Mouse (Mus musculus): Measurements from ENCODE around the gene Gramd1b. TPM values are rescaled to one million over a fixed set of nuclear protein-coding genes. Genes with fewer than 3 reads are reported as not detected.

Gramd1b gene
- polyA plus RNA-seq, 1 experiment from 2014 or later, result 2.7 TPM

- H3K27ac ChIP-seq (ENCODE audit: low read depth), result no peak overlapping the region
These were observed 32.6 kb upstream of the Gramd1b start for GRCm38 (mm10) chr9:40563750-40564149.

GRCm38 (mm10) chr9:40559646-40560045 is 28.5 kb upstream of the Gramd1b start:
- Histone ChIP-seq H3K27me3 (ENCODE audit: insufficient read depth, low read length) (no peaks in the 10 kb centered on the region), H3K4me2 (no peak overlapping the region), H3K4me1 (ENCODE audit: insufficient read depth) (no peaks in the 10 kb centered on the region), H3K4me3 (ENCODE audit: low read depth, low read length) (no peak overlapping the region), H3K9me3 (ENCODE audit: low read depth, low read length) (no peaks in the 10 kb centered on the region), H3K27ac (ENCODE audit: low read depth) (no peak overlapping the region), H3K9ac (no peak overlapping the region), H3K36me3 (ENCODE audit: insufficient read depth) (no peaks in the 10 kb centered on the region)
- no peak for TF ChIP-seq CTCF (IDR thresholded peaks at IDR 0.05; ENCODE audit: low read depth)
- no peak for DNase-seq
- 81% methylated on average over 7 of the region's 7 CpGs for WGBS
- no peak for ATAC-seq (ENCODE audit: insufficient read depth)

More at GRCm38 (mm10) chr9:40563750-40564149, 32.6 kb upstream of the Gramd1b start:
- Histone ChIP-seq H3K9me3 (ENCODE audit: low read depth, low read length) (no peaks in the 10 kb centered on the region), H3K36me3 (ENCODE audit: insufficient read depth) (no peaks in the 10 kb centered on the region), H3K27me3 (ENCODE audit: insufficient read depth, low read length) (no peaks in the 10 kb centered on the region), H3K9ac (no peak overlapping the region), H3K4me2 (no peak overlapping the region), H3K4me1 (ENCODE audit: insufficient read depth) (no peaks in the 10 kb centered on the region), H3K4me3 (ENCODE audit: low read depth, low read length) (no peak overlapping the region)
- ATAC-seq (ENCODE audit: insufficient read depth) (no peak), DNase-seq (no peak)
- TF ChIP-seq CTCF (IDR thresholded peaks at IDR 0.05; ENCODE audit: low read depth), result no peak

- H3K4me3 ChIP-seq (ENCODE audit: low read depth, low read length), result no peak overlapping the region
- no peaks in the 10 kb centered on the region for H3K4me1 ChIP-seq (ENCODE audit: insufficient read depth)
- no peaks in the 10 kb centered on the region for H3K9me3 ChIP-seq (ENCODE audit: low read depth, low read length)
- no peak for DNase-seq
- H3K27me3 ChIP-seq (ENCODE audit: insufficient read depth, low read length), result no peaks in the 10 kb centered on the region
- no peaks in the 10 kb centered on the region for H3K36me3 ChIP-seq (ENCODE audit: insufficient read depth)
- no peak for ATAC-seq (ENCODE audit: insufficient read depth)
- H3K27ac ChIP-seq (ENCODE audit: low read depth), result no peak overlapping the region
- H3K9ac ChIP-seq, result no peak overlapping the region
- no peak overlapping the region for H3K4me2 ChIP-seq
- WGBS, result 78% methylated on average over 5 of the region's 5 CpGs
- TF ChIP-seq CTCF (IDR thresholded peaks at IDR 0.05; ENCODE audit: low read depth), result no peak
These were observed 26.6 kb upstream of the Gramd1b start for GRCm38 (mm10) chr9:40557796-40558195.

- ATAC-seq (ENCODE audit: insufficient read depth) (no peak), DNase-seq (no peak)
- no peaks in the 10 kb centered on the region for H3K36me3 ChIP-seq (ENCODE audit: insufficient read depth)
- no peak overlapping the region for H3K9ac ChIP-seq
- 76% methylated on average over 4 of the region's 4 CpGs for WGBS
- H3K4me2 ChIP-seq, result no peak overlapping the region
- no peaks in the 10 kb centered on the region for H3K9me3 ChIP-seq (ENCODE audit: low read depth, low read length)
- H3K27ac ChIP-seq (ENCODE audit: low read depth), result no peak overlapping the region
- TF ChIP-seq CTCF (IDR thresholded peaks at IDR 0.05; ENCODE audit: low read depth), result no peak
- H3K4me3 ChIP-seq (ENCODE audit: low read depth, low read length), result no peak overlapping the region
- no peaks in the 10 kb centered on the region for H3K4me1 ChIP-seq (ENCODE audit: insufficient read depth)
- H3K27me3 ChIP-seq (ENCODE audit: insufficient read depth, low read length), result no peaks in the 10 kb centered on the region
These were observed 25.2 kb upstream of the Gramd1b start for GRCm38 (mm10) chr9:40556396-40556795.

- Histone ChIP-seq H3K4me3 (ENCODE audit: low read depth, low read length) (no peak overlapping the region), H3K36me3 (ENCODE audit: insufficient read depth) (no peaks in the 10 kb centered on the region), H3K9me3 (ENCODE audit: low read depth, low read length) (no peaks in the 10 kb centered on the region), H3K27me3 (ENCODE audit: insufficient read depth, low read length) (no peaks in the 10 kb centered on the region), H3K9ac (no peak overlapping the region), H3K27ac (ENCODE audit: low read depth) (no peak overlapping the region), H3K4me1 (ENCODE audit: insufficient read depth) (no peaks in the 10 kb centered on the region), H3K4me2 (no peak overlapping the region)
- DNase-seq (no peak), ATAC-seq (ENCODE audit: insufficient read depth) (no peak)
- 55% methylated on average over 5 of the region's 5 CpGs for WGBS
- TF ChIP-seq CTCF (IDR thresholded peaks at IDR 0.05; ENCODE audit: low read depth), result no peak
These were observed 24.1 kb upstream of the Gramd1b start for GRCm38 (mm10) chr9:40555243-40555642.

- Histone ChIP-seq H3K36me3 (ENCODE audit: insufficient read depth) (no peaks in the 10 kb centered on the region), H3K9ac (no peak overlapping the region), H3K4me3 (ENCODE audit: low read depth, low read length) (no peak overlapping the region), H3K9me3 (ENCODE audit: low read depth, low read length) (no peaks in the 10 kb centered on the region), H3K27me3 (ENCODE audit: insufficient read depth, low read length) (no peaks in the 10 kb centered on the region), H3K27ac (ENCODE audit: low read depth) (no peak overlapping the region), H3K4me2 (no peak overlapping the region), H3K4me1 (ENCODE audit: insufficient read depth) (no peaks in the 10 kb centered on the region)
- ATAC-seq (ENCODE audit: insufficient read depth) (no peak), DNase-seq (no peak)
- 79% methylated on average over 5 of the region's 5 CpGs for WGBS
- TF ChIP-seq CTCF (IDR thresholded peaks at IDR 0.05; ENCODE audit: low read depth), result no peak
These were observed 16.7 kb upstream of the Gramd1b start for GRCm38 (mm10) chr9:40547876-40548275.

- H3K36me3 ChIP-seq (ENCODE audit: insufficient read depth), result no peaks in the 10 kb centered on the region
- no peak overlapping the region for H3K9ac ChIP-seq
- no peaks in the 10 kb centered on the region for H3K27me3 ChIP-seq (ENCODE audit: insufficient read depth, low read length)
- 84% methylated on average over 6 of the region's 6 CpGs for WGBS
- no peaks in the 10 kb centered on the region for H3K9me3 ChIP-seq (ENCODE audit: low read depth, low read length)
- H3K27ac ChIP-seq (ENCODE audit: low read depth), result no peak overlapping the region
- no peak overlapping the region for H3K4me2 ChIP-seq
- ATAC-seq (ENCODE audit: insufficient read depth) (no peak), DNase-seq (no peak)
- no peak for TF ChIP-seq CTCF (IDR thresholded peaks at IDR 0.05; ENCODE audit: low read depth)
- no peak overlapping the region for H3K4me3 ChIP-seq (ENCODE audit: low read depth, low read length)
- H3K4me1 ChIP-seq (ENCODE audit: insufficient read depth), result no peaks in the 10 kb centered on the region
These were observed 14.0 kb upstream of the Gramd1b start for GRCm38 (mm10) chr9:40545193-40545592.

- no peaks in the 10 kb centered on the region for H3K36me3 ChIP-seq (ENCODE audit: insufficient read depth)
- H3K4me1 ChIP-seq (ENCODE audit: insufficient read depth), result peaks cover 5% of the 10 kb centered on the region; the same call in 1 of the 2 replicates
- no peak overlapping the region for H3K27ac ChIP-seq (ENCODE audit: low read depth)
- H3K4me3 ChIP-seq (ENCODE audit: low read depth, low read length), result no peak overlapping the region
- no peak overlapping the region for H3K4me2 ChIP-seq
- ATAC-seq (ENCODE audit: insufficient read depth), result no peak
- no peak overlapping the region for H3K9ac ChIP-seq
- DNase-seq, result no peak
- WGBS, result 81% methylated on average over 8 of the region's 8 CpGs
- no peaks in the 10 kb centered on the region for H3K27me3 ChIP-seq (ENCODE audit: insufficient read depth, low read length)
- H3K9me3 ChIP-seq (ENCODE audit: low read depth, low read length), result no peaks in the 10 kb centered on the region
- TF ChIP-seq CTCF (IDR thresholded peaks at IDR 0.05; ENCODE audit: low read depth), result no peak
These were observed 8.5 kb upstream of the Gramd1b start for GRCm38 (mm10) chr9:40539588-40540140.
